Mouse (Mus musculus): Measurements from ENCODE around the gene Klk1b11. TPM values are rescaled to one million over a fixed set of nuclear protein-coding genes. Genes with fewer than 3 reads are reported as not detected.
"Not testable (repeated sequence)": the region's sequence is repeated elsewhere in the genome, so short reads cannot be mapped to it uniquely, and the experiment has no call there.

Klk1b11 gene
- polyA plus RNA-seq (2014; fragmentation: Nextera tagmentation; extraction: Ambion mirVana): not detected in 2 replicates

- not testable (repeated sequence) for H3K27me3 ChIP-seq (ENCODE audit: control insufficient read depth, insufficient read depth, low read length); H3K36me3 ChIP-seq (ENCODE audit: control insufficient read depth, insufficient read depth, low read length); ATAC-seq (ENCODE audit: insufficient number of reproducible peaks, insufficient read depth, low FRiP score, low read depth); H3K4me3 ChIP-seq (ENCODE audit: low read depth, low read length); H3K9me3 ChIP-seq (ENCODE audit: control insufficient read depth, low read depth, low read length); H3K27ac ChIP-seq (ENCODE audit: low read length); H3K9ac ChIP-seq (replicated peaks; ENCODE audit: low read depth, low read length); H3K4me1 ChIP-seq (ENCODE audit: control insufficient read depth, insufficient read depth, low read length); H3K4me2 ChIP-seq (replicated peaks; ENCODE audit: low read depth, low read length)
- WGBS: 69% methylated on average over 4 of the region's 4 CpGs
These were observed at the start of gene Klk1b11 for GRCm38 (mm10) chr7:43995577-43995976. Klk1b11 (plus strand) TSS chr7:43995877.

DNA sequence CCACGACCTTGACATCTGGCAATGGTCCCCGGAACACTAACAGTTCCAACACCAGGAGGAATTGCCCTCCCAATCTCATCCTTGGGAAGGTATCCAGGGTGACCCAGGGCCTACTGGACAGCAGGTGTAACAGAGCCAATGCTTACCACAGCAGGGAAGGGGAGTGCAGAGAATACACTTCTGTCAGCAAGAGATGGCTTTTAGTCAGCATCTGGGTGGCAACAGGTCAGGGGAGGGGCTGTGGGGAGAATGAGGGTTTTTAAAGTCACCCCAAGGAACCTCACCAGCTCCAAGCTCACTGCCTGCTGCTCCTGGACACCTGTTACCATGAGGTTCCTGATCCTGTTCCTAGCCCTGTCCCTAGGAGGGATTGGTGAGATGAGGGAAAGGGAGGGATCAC, 45.3 kb upstream of the Klk1b11 start, which contains the start of gene Klk1b8:
Gene Klk1b8, plus strand, starts transcription at position 301 of the 400 bp plus-strand sequence.
- no peak for ATAC-seq (ENCODE audit: insufficient number of reproducible peaks, insufficient read depth, low FRiP score, low read depth)
- H3K9ac ChIP-seq (replicated peaks; ENCODE audit: low read depth, low read length): no peak within 1 kb of the TSS
- H3K36me3 ChIP-seq (ENCODE audit: control insufficient read depth, insufficient read depth, low read length): no peaks in the 10 kb centered on the region
- no peak within 1 kb of the TSS for H3K4me3 ChIP-seq (ENCODE audit: low read depth, low read length)
- no peak within 1 kb of the TSS for H3K27ac ChIP-seq (ENCODE audit: low read length)
- H3K4me1 ChIP-seq (ENCODE audit: control insufficient read depth, insufficient read depth, low read length): no peaks in the 10 kb centered on the region
- no peak within 1 kb of the TSS for H3K4me2 ChIP-seq (replicated peaks; ENCODE audit: low read depth, low read length)
- H3K9me3 ChIP-seq (ENCODE audit: control insufficient read depth, low read depth, low read length): no peaks in the 10 kb centered on the region
- 76% methylated on average over 2 of the region's 2 CpGs for WGBS
- H3K27me3 ChIP-seq (ENCODE audit: control insufficient read depth, insufficient read depth, low read length): no peaks in the 10 kb centered on the region

DNA sequence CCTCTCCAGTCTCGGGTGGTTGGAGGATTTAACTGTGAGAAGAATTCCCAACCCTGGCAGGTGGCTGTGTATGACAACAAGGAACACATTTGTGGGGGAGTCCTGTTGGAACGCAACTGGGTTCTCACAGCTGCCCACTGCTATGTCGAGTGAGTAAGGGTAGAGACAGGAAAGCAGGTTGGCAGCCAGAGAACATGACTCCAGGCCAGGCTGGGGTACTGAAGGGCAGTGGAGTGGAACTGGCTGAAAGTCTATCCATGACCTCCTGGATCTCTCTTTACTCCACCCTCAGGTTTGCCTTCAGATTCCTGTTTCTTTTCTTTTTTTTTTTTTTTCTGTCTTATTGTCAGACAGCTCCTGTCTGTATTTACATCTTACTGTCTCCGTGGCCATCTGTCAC, 43.0 kb upstream of the Klk1b11 start:
- H3K36me3 ChIP-seq (ENCODE audit: control insufficient read depth, insufficient read depth, low read length): no peaks in the 10 kb centered on the region
- ATAC-seq (ENCODE audit: insufficient number of reproducible peaks, insufficient read depth, low FRiP score, low read depth): no peak

DNA sequence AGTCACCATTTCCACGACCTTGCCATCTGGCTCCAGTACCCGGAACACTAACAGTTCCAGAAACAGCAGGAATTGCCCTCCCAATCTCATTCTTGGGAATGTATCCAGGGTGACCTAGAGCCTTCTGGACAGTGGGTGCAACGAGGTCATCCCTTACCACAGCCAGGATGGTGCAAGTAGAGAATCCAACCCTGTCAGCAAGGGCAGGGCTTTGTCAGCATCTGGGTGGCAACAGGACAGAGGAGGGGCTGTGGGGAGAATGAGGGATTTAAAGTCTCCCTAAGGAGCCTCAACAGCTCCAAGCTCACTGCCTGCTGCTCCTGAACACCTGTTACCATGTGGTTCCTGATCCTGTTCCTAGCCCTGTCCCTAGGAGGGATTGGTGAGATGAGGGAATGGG, 29.2 kb upstream of the Klk1b11 start, which contains the start of gene Klk1b1:
Gene Klk1b1, plus strand, starts transcription at position 301 of the 400 bp plus-strand sequence.
- Histone ChIP-seq H3K4me2 (replicated peaks; ENCODE audit: low read depth, low read length) (no peak within 1 kb of the TSS), H3K27me3 (ENCODE audit: control insufficient read depth, insufficient read depth, low read length) (no peaks in the 10 kb centered on the region), H3K4me3 (ENCODE audit: low read depth, low read length) (no peak within 1 kb of the TSS), H3K27ac (ENCODE audit: low read length) (no peak within 1 kb of the TSS), H3K4me1 (ENCODE audit: control insufficient read depth, insufficient read depth, low read length) (no peaks in the 10 kb centered on the region), H3K36me3 (ENCODE audit: control insufficient read depth, insufficient read depth, low read length) (no peaks in the 10 kb centered on the region), H3K9me3 (ENCODE audit: control insufficient read depth, low read depth, low read length) (no peaks in the 10 kb centered on the region), H3K9ac (replicated peaks; ENCODE audit: low read depth, low read length) (no peak within 1 kb of the TSS)
- no peak for ATAC-seq (ENCODE audit: insufficient number of reproducible peaks, insufficient read depth, low FRiP score, low read depth)
- WGBS: 69% methylated on average over 3 of the region's 3 CpGs

More for the DNA sequence above, 43.0 kb upstream of the Klk1b11 start:
- Histone ChIP-seq H3K27me3 (ENCODE audit: control insufficient read depth, insufficient read depth, low read length) (no peaks in the 10 kb centered on the region), H3K9ac (replicated peaks; ENCODE audit: low read depth, low read length) (no peak overlapping the region), H3K4me3 (ENCODE audit: low read depth, low read length) (no peak overlapping the region), H3K4me2 (replicated peaks; ENCODE audit: low read depth, low read length) (no peak overlapping the region), H3K27ac (ENCODE audit: low read length) (no peak overlapping the region), H3K9me3 (ENCODE audit: control insufficient read depth, low read depth, low read length) (no peaks in the 10 kb centered on the region), H3K4me1 (ENCODE audit: control insufficient read depth, insufficient read depth, low read length) (no peaks in the 10 kb centered on the region)
- WGBS: 63% methylated on average over 4 of the region's 4 CpGs

DNA sequence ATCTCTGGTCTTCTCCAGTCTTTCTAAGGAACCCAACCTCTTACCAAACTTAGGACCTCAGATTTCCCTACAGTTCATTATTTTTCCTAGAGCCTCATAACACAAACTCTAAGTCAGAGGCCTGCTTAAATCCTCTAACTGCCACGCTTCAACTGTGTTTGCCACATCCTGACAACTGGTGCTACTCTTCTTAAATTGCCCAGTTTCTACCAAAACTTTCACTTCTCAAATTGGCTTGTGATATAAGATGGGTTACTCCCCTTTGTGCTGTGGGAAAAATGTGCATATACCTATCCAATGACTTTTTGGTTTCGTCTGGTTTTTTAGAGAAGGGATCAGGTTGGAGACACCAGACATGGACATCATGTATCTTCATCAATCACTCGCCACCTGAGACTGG, 28.6 kb upstream of the Klk1b11 start:
- no peak overlapping the region for H3K4me2 ChIP-seq (replicated peaks; ENCODE audit: low read depth, low read length)
- H3K4me3 ChIP-seq (ENCODE audit: low read depth, low read length): no peak overlapping the region
- ATAC-seq (ENCODE audit: insufficient number of reproducible peaks, insufficient read depth, low FRiP score, low read depth): no peak
- H3K27me3 ChIP-seq (ENCODE audit: control insufficient read depth, insufficient read depth, low read length): no peaks in the 10 kb centered on the region
- no peaks in the 10 kb centered on the region for H3K36me3 ChIP-seq (ENCODE audit: control insufficient read depth, insufficient read depth, low read length)
- no peak overlapping the region for H3K27ac ChIP-seq (ENCODE audit: low read length)
- no peaks in the 10 kb centered on the region for H3K9me3 ChIP-seq (ENCODE audit: control insufficient read depth, low read depth, low read length)
- WGBS: 78% methylated on average over 3 of the region's 3 CpGs
- H3K4me1 ChIP-seq (ENCODE audit: control insufficient read depth, insufficient read depth, low read length): no peaks in the 10 kb centered on the region
- H3K9ac ChIP-seq (replicated peaks; ENCODE audit: low read depth, low read length): no peak overlapping the region

- ATAC-seq (ENCODE audit: insufficient number of reproducible peaks, insufficient read depth, low FRiP score, low read depth): no peak
- Histone ChIP-seq H3K4me3 (ENCODE audit: low read depth, low read length) (no peak overlapping the region), H3K9ac (replicated peaks; ENCODE audit: low read depth, low read length) (no peak overlapping the region), H3K27me3 (ENCODE audit: control insufficient read depth, insufficient read depth, low read length) (no peaks in the 10 kb centered on the region), H3K36me3 (ENCODE audit: control insufficient read depth, insufficient read depth, low read length) (no peaks in the 10 kb centered on the region), H3K9me3 (ENCODE audit: control insufficient read depth, low read depth, low read length) (no peaks in the 10 kb centered on the region), H3K4me1 (ENCODE audit: control insufficient read depth, insufficient read depth, low read length) (no peaks in the 10 kb centered on the region), H3K27ac (ENCODE audit: low read length) (no peak overlapping the region), H3K4me2 (replicated peaks; ENCODE audit: low read depth, low read length) (no peak overlapping the region)
- WGBS: 75% methylated on average over 2 of the region's 2 CpGs
These were observed 28.1 kb upstream of the Klk1b11 start for GRCm38 (mm10) chr7:43967612-43968011.

- not testable (repeated sequence) for H3K9ac ChIP-seq (replicated peaks; ENCODE audit: low read depth, low read length); H3K4me2 ChIP-seq (replicated peaks; ENCODE audit: low read depth, low read length); H3K36me3 ChIP-seq (ENCODE audit: control insufficient read depth, insufficient read depth, low read length); H3K27ac ChIP-seq (ENCODE audit: low read length); H3K27me3 ChIP-seq (ENCODE audit: control insufficient read depth, insufficient read depth, low read length); ATAC-seq (ENCODE audit: insufficient number of reproducible peaks, insufficient read depth, low FRiP score, low read depth); H3K4me3 ChIP-seq (ENCODE audit: low read depth, low read length); H3K9me3 ChIP-seq (ENCODE audit: control insufficient read depth, low read depth, low read length); H3K4me1 ChIP-seq (ENCODE audit: control insufficient read depth, insufficient read depth, low read length)
- WGBS: 61% methylated on average over 1 of the region's 1 CpGs
These were observed 19.9 kb upstream of the Klk1b11 start, which contains the start of gene Klk1b9 for GRCm38 (mm10) chr7:43975761-43976160. Klk1b9 (plus strand) TSS chr7:43976061.

- Histone ChIP-seq H3K9me3 (ENCODE audit: control insufficient read depth, low read depth, low read length) (no peaks in the 10 kb centered on the region), H3K36me3 (ENCODE audit: control insufficient read depth, insufficient read depth, low read length) (no peaks in the 10 kb centered on the region), H3K27me3 (ENCODE audit: control insufficient read depth, insufficient read depth, low read length) (no peaks in the 10 kb centered on the region), H3K27ac (ENCODE audit: low read length) (no peak overlapping the region), H3K4me1 (ENCODE audit: control insufficient read depth, insufficient read depth, low read length) (no peaks in the 10 kb centered on the region), H3K4me3 (ENCODE audit: low read depth, low read length) (no peak overlapping the region), H3K4me2 (replicated peaks; ENCODE audit: low read depth, low read length) (no peak overlapping the region), H3K9ac (replicated peaks; ENCODE audit: low read depth, low read length) (no peak overlapping the region)
- no peak for ATAC-seq (ENCODE audit: insufficient number of reproducible peaks, insufficient read depth, low FRiP score, low read depth)
These were observed 10.0 kb upstream of the Klk1b11 start for GRCm38 (mm10) chr7:43985657-43986056.

GRCm38 (mm10) chr7:43994821-43995220, 856 bp upstream of the Klk1b11 start:
- H3K9ac ChIP-seq (replicated peaks; ENCODE audit: low read depth, low read length); H3K4me3 ChIP-seq (ENCODE audit: low read depth, low read length); H3K36me3 ChIP-seq (ENCODE audit: control insufficient read depth, insufficient read depth, low read length); H3K4me1 ChIP-seq (ENCODE audit: control insufficient read depth, insufficient read depth, low read length); H3K9me3 ChIP-seq (ENCODE audit: control insufficient read depth, low read depth, low read length); ATAC-seq (ENCODE audit: insufficient number of reproducible peaks, insufficient read depth, low FRiP score, low read depth); H3K4me2 ChIP-seq (replicated peaks; ENCODE audit: low read depth, low read length); H3K27ac ChIP-seq (ENCODE audit: low read length); H3K27me3 ChIP-seq (ENCODE audit: control insufficient read depth, insufficient read depth, low read length): not testable (repeated sequence)
- WGBS: 67% methylated on average over 1 of the region's 1 CpGs

Measured in stomach, embryonic 14.5 days (tissue).